Mouse (Mus musculus): ENCODE data around the gene Gramd4. TPM values are rescaled to one million over a fixed set of nuclear protein-coding genes. Genes with fewer than 3 reads are reported as not detected.
"Not testable (repeated sequence)": the region's sequence is repeated elsewhere in the genome, so short reads cannot be mapped to it uniquely, and the experiment has no call there.

Gramd4 gene
- total and polyA plus RNA-seq, 3 experiments: 0.17 to 0.66 (median 0.56) TPM

DNA sequence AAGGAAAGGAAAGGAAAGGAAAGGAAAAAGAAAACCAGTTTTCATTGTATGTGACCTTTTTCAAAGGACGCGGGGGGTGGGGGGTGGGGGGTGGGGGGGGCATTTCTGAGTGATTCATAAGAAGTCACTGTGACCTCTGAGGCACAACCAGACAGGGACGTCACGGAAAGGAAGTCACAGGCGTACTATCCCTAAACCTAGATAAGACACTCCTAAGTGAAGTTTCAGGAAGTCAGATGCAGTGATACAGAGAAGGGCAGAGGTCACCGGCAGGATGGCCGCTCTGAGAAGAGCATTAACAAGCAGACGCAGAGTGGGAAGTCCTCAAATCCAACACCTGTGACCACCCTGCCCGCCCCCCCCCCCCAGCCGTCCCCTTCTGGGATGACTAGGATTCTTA lies 103.4 kb downstream of the Gramd4 start:
- no peak for DNase-seq (ENCODE audit: extremely low read depth)
- Histone ChIP-seq H3K4me2 (ENCODE audit: insufficient read depth, low read depth, poor library complexity, severe bottlenecking) (no peak overlapping the region), H3K79me2 (replicated peaks; ENCODE audit: control insufficient read depth, extremely low read depth, insufficient read depth, poor library complexity, severe bottlenecking) (no peaks in the 10 kb centered on the region), H3K9ac (ENCODE audit: insufficient read depth, low read depth) (no peak overlapping the region), H3K4me1 (ENCODE audit: control insufficient read depth in 1 of 2, insufficient read depth in 2 of 2) (peaks cover 0 to 3% of the 10 kb centered on the region in 2 experiments; a peak in 1 of 4 replicates), H3K4me3 (replicated peaks in 1 of 3; ENCODE audit: low read depth in 2 of 3, low read length in 2 of 3, poor library complexity in 1 of 3) (no peak overlapping the region), H3K36me3 (replicated peaks in 1 of 2; ENCODE audit: control insufficient read depth in 1 of 2, insufficient read depth in 1 of 2, low read length in 1 of 2) (peaks cover 12 to 18% of the 10 kb centered on the region in 2 experiments), H3K27me3 (replicated peaks) (peaks cover 4% of the 10 kb centered on the region), H3K9me3 (replicated peaks; ENCODE audit: low read length) (peaks cover 4% of the 10 kb centered on the region), H3K27ac (ENCODE audit: insufficient read depth, low read depth) (no peak overlapping the region)
- TF ChIP-seq USF1 (IDR thresholded peaks at IDR 0.05; ENCODE audit: low read depth, low read length) (no peak), SMC3 (IDR thresholded peaks at IDR 0.05; ENCODE audit: low read depth, low read length) (no peak), EP300 (IDR thresholded peaks at IDR 0.05; ENCODE audit: low read length) (no peak), NRF1 (IDR thresholded peaks at IDR 0.05; ENCODE audit: low read depth, low read length) (no peak), JUN (IDR thresholded peaks at IDR 0.05; ENCODE audit: insufficient read depth, low read depth, low read length) (no peak), RAD21 (IDR thresholded peaks at IDR 0.05; ENCODE audit: low read depth, low read length) (no peak), ZKSCAN1 (IDR thresholded peaks at IDR 0.05; ENCODE audit: borderline replicate concordance, low read depth, low read length) (no peak), MYC (IDR thresholded peaks at IDR 0.05; ENCODE audit: low read depth, low read length) (no peak), KAT2A (IDR thresholded peaks at IDR 0.05; ENCODE audit: insufficient replicate concordance, low read length) (no peak), MAX (IDR thresholded peaks at IDR 0.05; ENCODE audit: low read length) (no peak), POLR2AphosphoS2 (IDR thresholded peaks at IDR 0.05; ENCODE audit: low read depth, low read length) (no peak)
- in situ Hi-C loops (cut with MboI; ENCODE audit: low pct_ligation_motif_present, low pct_unique_long_range_greater_than_20kb, low sequenced_read_pairs): loop anchor here (10.0 kb wide), 1 partner anchor 54 kb away; the partner anchor contains the start of gene Tbc1d22a
- dilution Hi-C loops (cut with MboI; ENCODE audit: extremely low pct_ligation_motif_present, extremely low pct_unique_long_range_greater_than_20kb, low sequenced_read_pairs): no loop called here

DNA sequence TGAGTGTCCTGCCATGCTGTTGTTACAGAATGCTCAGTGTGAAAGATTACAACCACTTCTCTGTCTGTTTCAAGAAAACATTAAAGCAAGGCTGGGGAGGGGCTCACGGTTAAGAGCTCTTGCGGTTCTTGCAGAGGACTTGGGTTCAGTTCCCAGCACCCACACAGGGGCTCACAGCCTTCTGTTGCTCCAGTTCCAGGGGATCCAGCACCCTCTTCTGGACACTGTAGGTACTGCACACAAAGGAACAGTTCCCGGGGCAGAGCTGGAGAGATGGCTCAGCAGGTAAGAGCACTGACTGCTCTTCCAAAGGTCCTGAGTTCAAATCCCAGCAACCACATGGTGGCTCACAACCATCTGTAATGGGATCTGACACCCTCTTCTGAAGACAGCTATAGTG lies 104.3 kb downstream of the Gramd4 start:
- TF ChIP-seq CTCF (conservative IDR thresholded peaks at IDR 0.05 in 1 of 2, IDR thresholded peaks at IDR 0.05 in 1 of 2; ENCODE audit: low read depth in 2 of 2, low read length in 2 of 2): peak in 1 of 2 experiments; percentile 20; a peak in 1 of 4 replicates
- H3K36me3 ChIP-seq (replicated peaks in 1 of 2; ENCODE audit: control insufficient read depth in 1 of 2, insufficient read depth in 1 of 2, low read length in 1 of 2): peaks cover 7 to 13% of the 10 kb centered on the region in 2 experiments
- in situ Hi-C loops (cut with MboI; ENCODE audit: low pct_ligation_motif_present, low pct_unique_long_range_greater_than_20kb, low sequenced_read_pairs): loop anchor here (10.0 kb wide), 1 partner anchor 53 kb away; the partner anchor contains the start of gene Tbc1d22a
- dilution Hi-C loops (cut with MboI; ENCODE audit: extremely low pct_ligation_motif_present, extremely low pct_unique_long_range_greater_than_20kb, low sequenced_read_pairs); H3K9ac ChIP-seq (ENCODE audit: insufficient read depth, low read depth); H3K27me3 ChIP-seq (replicated peaks); H3K4me2 ChIP-seq (ENCODE audit: insufficient read depth, low read depth, poor library complexity, severe bottlenecking); DNase-seq (ENCODE audit: extremely low read depth); H3K27ac ChIP-seq (ENCODE audit: insufficient read depth, low read depth); H3K4me1 ChIP-seq (ENCODE audit: control insufficient read depth in 1 of 2, insufficient read depth in 2 of 2); H3K79me2 ChIP-seq (replicated peaks; ENCODE audit: control insufficient read depth, extremely low read depth, insufficient read depth, poor library complexity, severe bottlenecking); H3K9me3 ChIP-seq (replicated peaks; ENCODE audit: low read length); H3K4me3 ChIP-seq (replicated peaks in 1 of 3; ENCODE audit: low read depth in 2 of 3, low read length in 2 of 3, poor library complexity in 1 of 3): not testable (repeated sequence)

GRCm38 (mm10) chr15:86164718-86165345 lies 107.3 kb downstream of the Gramd4 start:
- H3K4me1 ChIP-seq (ENCODE audit: control insufficient read depth in 1 of 2, insufficient read depth in 2 of 2): peaks cover 5 to 9% of the 10 kb centered on the region in 2 experiments; a peak in 2 of 4 replicates
- peaks cover 4% of the 10 kb centered on the region for H3K9me3 ChIP-seq (replicated peaks; ENCODE audit: low read length)
- no peak overlapping the region for H3K27ac ChIP-seq (ENCODE audit: insufficient read depth, low read depth)
- H3K27me3 ChIP-seq (replicated peaks): peaks cover 9% of the 10 kb centered on the region
- no peak overlapping the region for H3K9ac ChIP-seq (ENCODE audit: insufficient read depth, low read depth)
- peaks cover 7 to 10% of the 10 kb centered on the region in 2 experiments for H3K36me3 ChIP-seq (replicated peaks in 1 of 2; ENCODE audit: control insufficient read depth in 1 of 2, insufficient read depth in 1 of 2, low read length in 1 of 2)
- H3K79me2 ChIP-seq (replicated peaks; ENCODE audit: control insufficient read depth, extremely low read depth, insufficient read depth, poor library complexity, severe bottlenecking): no peaks in the 10 kb centered on the region
- TF ChIP-seq KAT2A (IDR thresholded peaks at IDR 0.05; ENCODE audit: insufficient replicate concordance, low read length) (no peak), NELFE (IDR thresholded peaks at IDR 0.05; ENCODE audit: low read depth, low read length) (no peak), MYC (IDR thresholded peaks at IDR 0.05; ENCODE audit: low read depth, low read length) (no peak), ZC3H11A (IDR thresholded peaks at IDR 0.05; ENCODE audit: low read depth, low read length) (no peak), NRF1 (IDR thresholded peaks at IDR 0.05; ENCODE audit: low read depth, low read length) (no peak), BHLHE40 (IDR thresholded peaks at IDR 0.05; ENCODE audit: low read depth, low read length) (no peak), CHD1 (IDR thresholded peaks at IDR 0.05; ENCODE audit: low read depth, low read length) (no peak), MAFK (IDR thresholded peaks at IDR 0.05; ENCODE audit: insufficient replicate concordance, low read length) (no peak), MAZ (IDR thresholded peaks at IDR 0.05; ENCODE audit: low read depth, low read length) (no peak), POLR2A (IDR thresholded peaks at IDR 0.05; ENCODE audit: low read depth, low read length) (no peak), JUND (conservative IDR thresholded peaks at IDR 0.05; ENCODE audit: low read depth, low read length) (no peak), TBP (conservative IDR thresholded peaks at IDR 0.05; ENCODE audit: low read depth, low read length) (no peak), ZMIZ1 (IDR thresholded peaks at IDR 0.05; ENCODE audit: low read depth, low read length) (no peak), USF2 (conservative IDR thresholded peaks at IDR 0.05; ENCODE audit: low read depth, low read length) (no peak), MAX (IDR thresholded peaks at IDR 0.05; ENCODE audit: low read length) (no peak)
- no peak overlapping the region for H3K4me3 ChIP-seq (replicated peaks in 1 of 3; ENCODE audit: low read depth in 2 of 3, low read length in 2 of 3, poor library complexity in 1 of 3)
- in situ Hi-C loops (cut with MboI; ENCODE audit: low pct_ligation_motif_present, low pct_unique_long_range_greater_than_20kb, low sequenced_read_pairs): loop anchor here (10.0 kb wide), 1 partner anchor 50 kb away; the partner anchor contains the start of gene Tbc1d22a
- dilution Hi-C loops (cut with MboI; ENCODE audit: extremely low pct_ligation_motif_present, extremely low pct_unique_long_range_greater_than_20kb, low sequenced_read_pairs): no loop called here
- H3K4me2 ChIP-seq (ENCODE audit: insufficient read depth, low read depth, poor library complexity, severe bottlenecking): no peak overlapping the region
- no peak for DNase-seq (ENCODE audit: extremely low read depth)
